Mouse (Mus musculus) frontal cortex, postnatal 10 days (tissue): Measurements from ENCODE around the gene D930020B18Rik.

Source experiments
- DNase-seq, 2 experiments: peaks; one replicate each; pipeline ENCODE4 v3.0.0; 2022; ENCODE audit warnings: low spot score in 2 of 2, mixed read lengths in 1 of 2

D930020B18Rik gene

GRCm38 (mm10) chr10:121703619-121704018 lies 62.2 kb downstream of the D930020B18Rik start:
- DNase-seq = no peak

- no peak for DNase-seq
Observed at GRCm38 (mm10) chr10:121704871-121705270, 63.5 kb downstream of the D930020B18Rik start.

GRCm38 (mm10) chr10:121705399-121706163 lies 64.2 kb downstream of the D930020B18Rik start:
- DNase-seq = no peak

- DNase-seq = no peak
Observed at GRCm38 (mm10) chr10:121716862-121717261, 75.5 kb downstream of the D930020B18Rik start.

- no peak for DNase-seq
Observed at GRCm38 (mm10) chr10:121718896-121719585, 77.7 kb downstream of the D930020B18Rik start.

GRCm38 (mm10) chr10:121720701-121721100 lies 79.3 kb downstream of the D930020B18Rik start:
- no peak for DNase-seq

- DNase-seq = no peak
Observed at GRCm38 (mm10) chr10:121726505-121726904, 85.1 kb downstream of the D930020B18Rik start.

GRCm38 (mm10) chr10:121727151-121727550 lies 85.8 kb downstream of the D930020B18Rik start:
- DNase-seq = no peak

- DNase-seq = no peak
Observed at GRCm38 (mm10) chr10:121728226-121728625, 86.8 kb downstream of the D930020B18Rik start.

- no peak for DNase-seq
Observed at GRCm38 (mm10) chr10:121731048-121731725, 89.8 kb downstream of the D930020B18Rik start.

GRCm38 (mm10) chr10:121732542-121732941 lies 91.2 kb downstream of the D930020B18Rik start:
- no peak for DNase-seq

GRCm38 (mm10) chr10:121737256-121737655 lies 95.9 kb downstream of the D930020B18Rik start:
- DNase-seq = no peak

GRCm38 (mm10) chr10:121739548-121740505 lies 98.4 kb downstream of the D930020B18Rik start, which contains the start of gene BC048403:
BC048403 (plus strand) TSS chr10:121739937.
- peak; percentile 64 to 85 for DNase-seq

- DNase-seq = no peak
Observed at GRCm38 (mm10) chr10:121742336-121742735, 100.9 kb downstream of the D930020B18Rik start.
